Mouse (Mus musculus) telencephalon, adult 2 months (tissue): ENCODE data around the gene Vmn2r20.
A peak's percentile ranks its signal among the peaks of the same experiment; 100 is the strongest.
"Not testable (repeated sequence)": the region's sequence is repeated elsewhere in the genome, so short reads cannot be mapped to it uniquely, and the experiment has no call there.

Experiments
- DNase-seq: peaks from one replicate; pipeline ENCODE4 v3.0.0-alpha.2; 2011; ENCODE audit warnings: low read depth, low spot score

Vmn2r20 gene

GRCm38 (mm10) chr6:123418016-123418415 is at the start of gene Vmn2r20:
Gene Vmn2r20 (minus strand): TSS chr6:123418116.
- DNase-seq = not testable (repeated sequence)

- not testable (repeated sequence) for DNase-seq
These were observed 6.5 kb upstream of the Vmn2r20 start for GRCm38 (mm10) chr6:123424413-123424812.

GRCm38 (mm10) chr6:123406918-123407665 is 10.8 kb downstream of the Vmn2r20 start:
- DNase-seq = not testable (repeated sequence)

GRCm38 (mm10) chr6:123388824-123389223 is 29.1 kb downstream of the Vmn2r20 start:
- not testable (repeated sequence) for DNase-seq

GRCm38 (mm10) chr6:123346141-123346540 is 71.8 kb downstream of the Vmn2r20 start:
- DNase-seq = no peak

GRCm38 (mm10) chr6:123340093-123340492 is 77.8 kb downstream of the Vmn2r20 start:
- DNase-seq = peak; percentile 0

GRCm38 (mm10) chr6:123332503-123332902 is 85.4 kb downstream of the Vmn2r20 start:
- DNase-seq = no peak
